Mouse (Mus musculus) left cerebral cortex, postnatal 10 days (tissue): Measurements from ENCODE around the gene Snx32. TPM values are rescaled to one million over a fixed set of nuclear protein-coding genes. Genes with fewer than 3 reads are reported as not detected.

Experiments
- DNase-seq, 2 experiments: peaks; one replicate each; pipeline ENCODE4 v3.0.0; 2021 to 2022; ENCODE audit warnings: low spot score in 2 of 2, mixed read lengths in 1 of 2; ENCODE audit errors: extremely low spot score in 1 of 2
- intact Hi-C: fragments of 180-260 bp; cut with DNase I; formaldehyde crosslinking; loops from one replicate; pipeline ENCODE4 v1.15.1; 2025
- total RNA-seq, 2 experiments: library from RNA; stranded (reverse); gene quantifications; 2 replicates each; pipeline ENCODE4 v1.2.3; 2021

Snx32 gene
- total RNA-seq, 2 experiments from 2014 or later = 76.9 to 77.8 TPM

DNA sequence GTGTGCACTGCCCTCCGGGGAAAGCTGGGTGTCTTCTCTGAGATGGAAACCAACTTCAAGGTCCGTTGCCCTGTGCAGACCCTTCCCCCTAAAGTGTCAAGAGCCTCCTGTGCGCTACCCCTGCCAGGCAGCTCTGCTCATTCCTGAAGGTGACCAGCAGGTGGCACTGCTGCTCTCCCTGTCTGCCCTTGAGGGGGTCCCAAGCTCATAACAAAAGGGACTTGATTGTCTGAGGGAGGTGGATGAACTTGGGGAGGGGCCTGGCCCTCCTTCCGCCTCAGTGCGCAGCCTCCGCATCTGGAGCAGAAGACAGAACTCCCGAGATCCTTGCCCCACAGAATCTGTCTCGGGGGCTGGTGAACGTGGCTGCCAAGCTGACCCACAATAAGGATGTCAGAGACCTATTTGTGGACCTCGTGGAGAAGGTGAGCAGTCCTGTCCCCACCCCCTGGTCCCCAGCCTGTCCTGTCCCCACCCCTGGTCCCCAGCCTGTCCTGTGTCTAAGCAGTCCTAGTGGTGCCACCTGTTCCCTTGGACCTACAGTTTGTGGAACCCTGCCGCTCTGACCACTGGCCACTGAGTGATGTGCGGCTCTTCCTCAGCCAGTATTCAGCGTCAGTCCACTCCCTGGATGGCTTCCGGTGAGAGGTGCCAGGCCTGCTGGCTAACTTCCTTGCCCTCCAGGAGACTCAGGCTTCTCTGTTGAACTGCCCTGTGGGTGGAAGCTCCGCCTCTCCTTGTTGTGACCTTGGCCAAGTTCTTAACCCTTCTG lies 46.4 kb downstream of the Snx32 start:
- DNase-seq = peak in 1 of 2 experiments; percentile 79
- intact Hi-C loops = no loop called here

DNA sequence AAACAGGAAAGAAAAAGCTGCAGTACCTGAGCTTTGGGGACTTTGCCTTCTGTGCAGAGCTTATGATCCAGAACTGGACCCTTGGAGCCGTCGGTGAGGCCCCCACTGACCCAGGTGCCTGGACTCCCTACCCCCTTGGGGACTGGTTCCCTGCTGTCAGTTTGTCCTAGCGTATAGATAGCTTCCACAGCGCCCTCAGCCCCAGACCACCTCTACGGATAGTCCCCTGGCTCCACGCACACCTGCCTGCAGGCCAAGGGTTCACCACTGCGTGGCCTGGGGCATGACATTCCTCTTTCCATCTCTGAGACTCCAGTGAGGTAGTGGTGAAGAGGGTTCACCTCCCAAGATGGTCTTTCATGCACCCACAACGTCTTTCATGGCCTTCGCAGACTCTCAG lies 47.1 kb downstream of the Snx32 start:
- intact Hi-C loops = no loop called here
- DNase-seq = peak in 1 of 2 experiments; percentile 21

DNA sequence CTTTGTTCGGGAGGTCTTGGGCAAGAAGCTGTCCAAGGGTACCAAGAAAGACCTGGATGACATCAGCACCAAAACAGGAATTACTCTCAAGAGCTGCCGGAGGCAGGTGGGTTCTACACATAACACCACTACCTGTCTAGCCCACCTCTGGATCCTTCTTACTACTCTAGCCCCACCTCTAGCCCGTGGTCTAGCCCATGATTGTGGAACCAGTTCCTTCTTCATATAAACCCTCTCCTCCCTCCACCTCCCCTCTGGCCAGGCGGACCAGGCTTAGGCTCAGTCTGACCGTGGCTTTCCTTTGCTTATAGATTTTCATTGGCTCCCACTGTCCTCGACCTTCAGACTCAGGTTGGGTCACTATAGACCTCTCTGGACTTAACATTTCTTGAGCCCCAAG lies 48.9 kb downstream of the Snx32 start:
- no peak for DNase-seq
- intact Hi-C loops = no loop called here

DNA sequence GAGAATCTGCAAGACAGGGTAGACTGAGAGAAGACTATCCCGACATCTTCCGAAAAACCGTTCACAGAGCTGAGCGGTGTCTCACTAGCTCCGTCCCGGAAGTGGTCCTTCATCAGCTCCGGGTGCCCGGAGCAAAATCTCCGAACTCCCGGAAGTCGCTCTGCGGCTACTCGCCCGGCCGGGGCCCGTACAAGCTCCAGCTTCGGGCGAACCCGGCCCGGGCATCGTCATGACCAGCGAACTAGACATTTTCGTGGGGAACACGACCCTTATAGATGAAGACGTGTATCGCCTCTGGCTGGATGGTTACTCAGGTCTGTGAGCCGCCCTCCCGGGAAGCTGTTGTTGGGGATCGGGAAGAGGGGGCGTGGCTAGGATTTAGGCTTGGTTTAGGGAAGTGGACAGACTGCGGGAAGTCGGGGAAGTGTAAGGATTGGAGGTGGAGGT lies 49.9 kb downstream of the Snx32 start, which contains the start of gene Fibp:
Gene Fibp, plus strand, starts transcription at position 151 of the 447 bp plus-strand sequence.
- peak; percentile 88 to 92 for DNase-seq
- intact Hi-C loops = no loop called here

DNA sequence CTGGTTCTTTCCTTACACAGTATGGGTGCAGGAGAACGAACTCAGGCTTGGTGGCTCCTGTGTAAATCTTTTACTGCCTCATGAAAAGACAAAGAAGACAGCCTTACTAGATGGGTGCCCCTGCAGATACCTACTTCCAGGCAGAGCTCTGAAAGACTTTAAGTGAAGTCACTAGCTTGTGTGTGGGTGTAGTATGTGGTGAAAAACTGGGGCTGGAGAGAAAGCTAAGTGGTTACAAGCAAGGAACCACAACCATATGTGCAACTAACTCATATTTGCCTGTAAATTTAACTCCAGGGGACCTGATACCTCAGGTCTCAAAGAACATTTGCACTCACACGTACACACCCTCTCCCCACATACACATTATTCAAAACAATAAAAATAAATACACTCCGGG lies 50.4 kb downstream of the Snx32 start:
- no peak for DNase-seq
- intact Hi-C loops = no loop called here

DNA sequence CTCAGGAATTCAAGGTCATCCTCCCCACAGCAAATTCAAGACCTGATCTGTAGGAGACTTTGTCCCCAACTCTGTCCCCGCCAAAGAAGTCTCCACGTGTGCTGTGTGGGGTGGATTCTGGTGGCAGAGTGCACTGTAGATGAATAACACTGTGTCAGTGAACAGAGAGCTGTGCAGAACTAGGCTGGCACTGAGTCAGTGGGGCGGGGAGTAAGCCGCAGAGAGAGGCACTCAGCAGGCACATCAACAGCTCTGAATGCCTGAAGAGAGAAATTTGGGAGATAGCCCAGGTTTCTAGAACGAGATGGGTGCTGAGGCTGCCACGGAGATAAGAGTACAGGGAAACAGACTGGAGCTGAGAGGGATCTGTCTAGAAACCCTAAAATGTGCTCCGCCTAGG lies 51.3 kb downstream of the Snx32 start:
- peak in 1 of 2 experiments; percentile 56 for DNase-seq
- intact Hi-C loops = no loop called here

DNA sequence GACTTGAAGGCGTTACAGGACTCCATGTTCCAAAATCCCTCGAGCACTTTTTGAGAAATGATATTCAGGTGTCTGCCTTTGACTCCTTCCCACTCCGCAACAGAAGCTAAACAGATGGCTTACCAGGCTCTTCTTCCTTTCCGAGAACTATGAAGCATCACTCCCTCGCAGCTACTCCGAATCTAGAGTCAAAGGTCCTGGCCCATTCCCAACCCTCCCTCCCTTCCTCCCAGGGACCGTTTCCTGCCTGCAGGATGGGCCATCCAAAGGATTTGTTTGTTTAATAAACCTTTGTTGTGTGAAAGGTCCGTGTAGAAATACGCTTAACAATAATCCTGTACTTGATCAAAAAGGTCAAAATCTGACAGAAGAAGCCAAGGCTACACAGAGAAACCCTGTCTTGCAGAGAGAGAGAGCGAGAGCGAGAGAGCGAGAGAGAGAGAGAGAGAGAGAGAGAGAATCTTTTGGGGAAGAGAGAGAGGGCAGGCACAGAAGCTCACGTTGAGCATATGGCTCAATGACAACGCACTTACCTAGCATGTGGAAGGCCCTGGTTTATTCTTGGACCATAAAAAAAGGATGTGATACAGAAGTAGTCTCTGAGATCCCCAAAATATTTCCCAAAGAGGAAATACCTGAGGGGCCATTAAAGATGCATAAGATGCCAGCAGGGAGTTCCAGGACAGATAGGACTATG lies 52.4 kb downstream of the Snx32 start, which contains the start of gene Ccdc85b:
Gene Ccdc85b, minus strand, starts transcription at position 149 of the 697 bp plus-strand sequence.
- DNase-seq = peak in 1 of 2 experiments; percentile 58
- intact Hi-C loops = no loop called here

DNA sequence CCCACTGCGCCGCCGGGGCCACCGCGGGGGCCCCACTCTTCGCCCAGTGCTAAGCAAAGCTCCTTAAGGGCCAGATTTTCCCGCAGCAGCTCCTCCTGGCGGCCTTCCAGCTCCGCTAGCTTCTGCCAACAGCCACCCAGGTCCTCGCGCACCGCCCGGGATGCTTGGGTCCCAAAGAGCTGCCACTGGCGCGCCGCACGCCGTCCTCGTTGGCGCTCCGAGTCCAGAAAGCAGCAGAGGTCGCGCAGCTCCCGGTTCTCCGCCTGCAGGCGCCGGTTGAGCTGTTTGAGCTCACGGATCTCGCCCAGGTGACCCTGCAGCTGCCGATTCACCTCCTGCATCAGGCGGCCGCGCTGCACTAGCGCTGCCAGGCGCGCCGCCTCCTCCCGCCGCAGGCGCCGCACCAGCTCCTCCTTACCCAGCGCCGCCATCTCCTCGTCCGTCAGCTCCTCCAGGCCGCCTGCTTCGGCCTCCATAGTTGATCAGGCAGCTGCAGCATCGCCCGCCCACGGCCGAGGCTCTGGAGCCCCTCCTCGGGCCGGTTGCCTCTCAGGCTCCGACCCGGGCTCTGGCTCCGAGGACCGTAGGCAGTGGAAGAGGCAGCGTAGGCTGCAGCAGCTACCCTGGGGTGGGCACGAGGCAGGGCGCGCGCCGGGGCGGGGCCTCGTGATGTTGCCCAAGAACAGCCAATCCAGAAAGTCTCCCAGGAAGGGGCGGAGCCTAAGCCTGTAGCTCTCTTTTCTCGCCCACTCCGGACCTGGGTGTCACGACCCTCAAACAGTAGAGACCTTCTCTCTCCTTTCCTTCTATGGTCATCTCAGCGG lies 53.2 kb downstream of the Snx32 start:
- intact Hi-C loops = no loop called here
- peak; percentile 93 to 99 for DNase-seq

DNA sequence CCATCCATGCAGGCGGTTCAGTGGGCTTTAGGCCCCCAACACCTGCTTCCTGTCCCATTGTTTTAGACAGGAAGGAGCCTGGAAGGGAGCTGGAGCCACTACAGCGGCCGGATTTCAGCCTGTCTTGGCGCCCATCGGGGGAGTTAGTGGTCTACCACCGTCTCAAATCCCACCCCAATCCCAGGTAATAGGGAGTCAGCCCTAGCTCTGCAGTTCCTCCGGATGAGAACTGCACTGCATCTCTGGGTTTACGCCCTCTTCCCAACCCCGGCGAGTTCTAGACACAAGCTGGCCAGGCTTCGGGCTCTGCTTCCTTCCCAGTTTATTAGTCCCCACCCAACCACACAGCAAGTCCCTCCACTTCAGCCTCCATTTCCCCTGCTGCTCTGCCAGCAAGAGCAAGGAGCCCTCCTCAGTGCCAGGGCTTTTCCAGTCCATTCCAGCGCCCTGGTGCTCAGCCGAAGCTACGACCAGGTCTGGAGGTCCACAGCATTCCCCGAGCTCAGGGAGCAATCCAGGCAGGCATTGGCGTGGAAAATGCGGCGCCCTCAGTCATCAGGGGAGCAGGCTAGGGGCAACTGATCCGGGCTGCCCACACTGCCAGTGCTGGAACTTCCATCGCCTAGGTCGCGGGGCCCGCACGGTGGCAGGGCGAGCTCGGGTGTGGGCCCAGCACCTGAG lies 54.0 kb downstream of the Snx32 start:
- peak in 1 of 2 experiments; percentile 74 for DNase-seq
- intact Hi-C loops = no loop called here

DNA sequence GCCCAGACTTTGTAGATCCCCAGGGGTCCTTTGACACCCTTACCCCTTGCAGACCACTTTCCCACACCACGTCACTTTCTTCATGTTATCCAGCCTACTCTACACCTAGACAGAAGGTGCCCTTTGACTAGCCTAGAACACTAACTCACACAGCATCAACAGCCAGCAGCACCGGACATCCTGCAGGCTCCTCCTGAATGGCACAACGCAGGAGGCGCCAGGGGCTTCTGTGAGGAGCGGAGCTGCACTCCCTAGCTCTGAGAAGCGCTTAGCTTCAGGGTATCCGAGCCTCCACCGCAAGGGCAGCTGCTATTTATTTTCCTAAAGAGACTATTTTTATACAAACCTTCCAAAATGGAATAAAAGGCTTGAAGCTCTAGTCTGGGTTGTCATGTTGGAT lies 54.8 kb downstream of the Snx32 start:
- DNase-seq = peak in 1 of 2 experiments; percentile 55
- intact Hi-C loops = no loop called here

DNA sequence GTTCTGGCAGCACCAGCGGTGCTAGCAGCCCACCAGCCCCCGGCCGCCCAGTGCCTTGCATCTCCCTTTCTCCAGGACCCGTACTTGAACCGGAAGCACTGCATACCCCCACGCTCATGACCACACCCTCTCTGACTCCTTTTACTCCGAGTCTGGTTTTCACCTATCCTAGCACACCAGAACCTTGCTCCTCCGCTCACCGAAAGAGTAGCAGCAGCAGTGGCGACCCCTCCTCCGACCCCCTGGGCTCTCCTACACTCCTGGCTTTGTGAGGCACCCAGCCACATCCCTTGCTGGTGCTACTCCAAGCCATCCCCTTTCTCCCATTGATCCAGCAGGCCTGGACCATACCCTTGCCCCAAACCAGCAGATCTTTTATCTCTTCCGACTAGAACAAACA lies 55.3 kb downstream of the Snx32 start:
- peak in 1 of 2 experiments; percentile 41 for DNase-seq
- intact Hi-C loops = no loop called here

DNA sequence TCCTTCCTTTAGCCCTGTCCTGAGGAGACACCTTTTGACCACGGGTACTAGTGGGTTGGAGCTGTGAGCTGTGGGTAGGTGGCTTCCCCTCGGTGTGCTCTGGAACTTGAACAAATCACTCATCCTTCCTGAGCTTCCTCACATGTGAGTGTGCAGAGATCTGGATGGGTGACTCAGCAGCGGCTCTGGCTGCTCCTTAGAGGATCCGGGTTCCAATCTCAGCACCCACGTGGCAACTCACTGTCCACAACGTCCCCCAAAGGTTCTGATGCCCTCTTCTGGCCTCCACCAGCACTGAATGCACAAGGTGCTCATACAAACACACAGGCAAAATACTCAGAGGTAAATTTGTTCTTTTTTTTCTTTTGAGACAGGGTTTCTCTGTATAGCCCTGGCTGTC lies 58.6 kb downstream of the Snx32 start:
- intact Hi-C loops = no loop called here
- DNase-seq = no peak

DNA sequence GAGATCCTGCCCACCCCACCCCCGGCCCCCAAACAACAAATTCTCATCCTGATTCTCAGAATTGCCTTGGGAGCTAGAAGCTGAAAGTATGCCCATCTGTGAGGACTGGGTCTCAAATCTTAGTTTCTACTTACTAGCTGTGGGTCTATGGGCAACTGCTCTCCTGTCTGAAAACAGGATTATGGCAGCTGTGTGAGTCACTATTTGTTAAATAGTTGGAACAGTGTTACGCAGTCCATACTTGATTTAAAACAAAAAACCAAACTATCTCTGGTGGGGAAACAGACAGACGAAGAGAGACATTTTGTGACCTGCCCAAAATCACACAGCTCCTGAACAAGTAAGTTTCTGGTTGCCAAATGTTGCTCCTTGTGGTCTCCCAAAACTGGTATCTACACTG lies 60.7 kb downstream of the Snx32 start:
- intact Hi-C loops = no loop called here
- no peak for DNase-seq

DNA sequence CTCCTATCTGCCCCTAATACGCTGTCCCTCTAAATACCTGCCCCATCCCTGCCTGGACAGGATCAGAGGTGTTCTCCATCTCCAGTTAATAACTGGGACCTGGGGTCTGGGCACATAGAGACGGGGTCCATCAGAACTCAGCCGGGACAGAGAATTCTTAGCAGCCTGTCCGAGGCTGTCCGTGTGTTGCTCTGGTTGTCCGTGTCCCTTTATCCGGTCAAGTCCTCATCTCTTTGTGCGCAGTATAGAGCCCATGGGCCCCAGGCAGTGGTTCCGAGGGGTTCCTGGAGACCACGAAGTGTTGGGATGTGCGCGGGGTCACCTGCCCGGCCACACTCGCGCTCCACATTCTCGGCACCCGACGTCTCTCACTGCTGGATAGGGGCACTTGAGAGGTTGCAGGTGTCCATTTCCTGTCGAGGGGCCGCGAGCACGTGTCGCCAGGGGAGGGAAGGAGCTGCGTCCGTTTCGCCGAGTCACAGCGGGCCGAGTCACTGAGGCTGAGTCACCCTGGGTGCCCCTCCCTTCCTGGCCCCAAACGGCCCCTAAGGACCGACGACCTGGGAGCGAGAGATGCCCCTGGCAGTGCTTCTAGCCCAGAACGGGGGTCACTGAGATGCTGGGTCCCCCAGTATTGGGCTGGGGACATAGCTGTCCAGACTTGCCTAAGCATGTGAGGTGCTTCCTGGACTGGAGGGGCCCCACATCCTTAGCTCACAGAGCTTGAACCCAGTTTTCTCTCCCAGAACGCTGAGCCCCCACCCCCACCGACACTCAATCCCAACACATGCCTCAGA lies 61.8 kb downstream of the Snx32 start:
- intact Hi-C loops = no loop called here

DNA sequence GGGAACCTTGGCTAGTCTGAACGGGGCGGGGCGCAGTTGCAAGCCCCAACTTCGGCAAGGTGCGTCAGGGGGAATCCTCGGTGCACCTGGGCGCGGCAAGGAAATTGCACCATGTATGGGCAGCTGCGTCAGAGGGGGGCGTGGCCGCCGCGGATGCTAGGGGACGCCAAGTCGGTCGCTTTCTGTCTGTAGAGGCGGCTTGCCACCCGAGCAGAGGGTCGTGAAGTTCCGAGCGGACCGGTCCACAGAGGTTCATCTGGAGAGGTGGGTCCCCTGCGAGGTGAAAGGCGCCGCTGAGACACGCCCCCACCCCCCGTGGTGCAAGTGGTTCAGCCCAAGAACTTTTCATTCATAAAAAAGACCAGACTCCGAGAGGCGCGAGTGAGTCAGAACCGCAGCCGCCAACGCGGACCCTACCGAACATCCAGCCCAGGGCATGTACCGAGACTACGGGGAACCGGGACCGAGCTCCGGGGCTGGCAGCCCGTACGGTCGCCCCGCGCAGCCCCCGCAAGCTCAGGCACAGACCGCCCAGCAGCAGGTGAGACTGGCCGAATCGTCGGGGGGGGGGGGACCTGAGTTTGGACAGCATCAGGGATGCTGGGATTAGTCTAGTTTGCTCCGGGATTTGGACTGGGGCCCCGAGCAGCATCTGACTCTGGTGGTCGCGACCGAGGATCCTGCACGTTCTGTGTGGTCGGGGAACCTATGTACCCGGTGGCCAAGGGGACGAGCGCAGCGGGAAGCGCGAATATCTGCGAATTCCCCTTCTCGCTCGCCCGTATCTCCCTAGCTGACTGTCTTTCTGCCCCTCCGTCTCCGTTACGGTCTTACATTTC lies 62.6 kb downstream of the Snx32 start, which contains the start of gene Fosl1:
Gene Fosl1, plus strand, starts transcription at position 33 of the 839 bp plus-strand sequence.
- peak in 1 of 2 experiments; percentile 83 for DNase-seq
- intact Hi-C loops = no loop called here

More for the DNA sequence above, 61.8 kb downstream of the Snx32 start:
- DNase-seq = peak in 1 of 2 experiments; percentile 48

DNA sequence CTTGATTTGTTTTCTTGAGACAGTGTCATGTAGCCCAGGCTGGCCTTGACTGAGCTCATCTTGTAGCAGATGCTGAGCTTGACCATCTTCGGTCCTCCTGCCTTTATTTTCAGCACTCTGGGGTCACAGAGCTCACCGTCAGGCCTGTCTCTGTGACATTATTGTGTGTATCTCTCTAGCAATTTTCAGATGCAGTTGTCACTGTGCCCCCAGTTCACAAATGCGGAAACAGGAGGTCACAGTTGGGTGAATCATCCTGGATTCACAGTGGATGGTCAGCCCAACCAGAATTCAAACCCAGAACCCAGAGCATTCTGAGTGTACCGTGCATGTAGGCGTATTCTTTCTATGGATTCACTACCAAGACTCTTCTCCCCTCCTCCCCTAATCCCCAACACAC lies 64.6 kb downstream of the Snx32 start:
- intact Hi-C loops = no loop called here
- DNase-seq = no peak

DNA sequence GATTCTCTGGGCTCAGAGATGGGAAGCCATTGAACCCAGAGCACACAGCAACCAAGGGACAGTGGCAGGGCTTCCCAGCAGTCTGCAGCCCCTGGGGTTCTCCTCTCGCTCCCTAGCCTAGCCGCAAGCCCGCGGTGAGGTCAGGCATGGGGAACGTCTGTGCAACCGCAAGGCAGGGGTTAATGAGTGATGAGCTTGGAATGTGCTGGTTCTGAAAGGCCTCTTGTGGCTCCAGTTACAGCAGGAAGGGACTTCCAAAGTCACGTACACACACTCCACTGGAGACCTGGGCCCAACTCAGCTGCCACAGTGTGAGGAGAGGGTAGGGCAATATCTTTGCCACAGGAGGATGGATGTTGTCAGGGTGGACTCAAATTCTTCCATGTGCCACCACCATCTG lies 65.4 kb downstream of the Snx32 start:
- no peak for DNase-seq
- intact Hi-C loops = no loop called here
